In the genomic region with DNA sequence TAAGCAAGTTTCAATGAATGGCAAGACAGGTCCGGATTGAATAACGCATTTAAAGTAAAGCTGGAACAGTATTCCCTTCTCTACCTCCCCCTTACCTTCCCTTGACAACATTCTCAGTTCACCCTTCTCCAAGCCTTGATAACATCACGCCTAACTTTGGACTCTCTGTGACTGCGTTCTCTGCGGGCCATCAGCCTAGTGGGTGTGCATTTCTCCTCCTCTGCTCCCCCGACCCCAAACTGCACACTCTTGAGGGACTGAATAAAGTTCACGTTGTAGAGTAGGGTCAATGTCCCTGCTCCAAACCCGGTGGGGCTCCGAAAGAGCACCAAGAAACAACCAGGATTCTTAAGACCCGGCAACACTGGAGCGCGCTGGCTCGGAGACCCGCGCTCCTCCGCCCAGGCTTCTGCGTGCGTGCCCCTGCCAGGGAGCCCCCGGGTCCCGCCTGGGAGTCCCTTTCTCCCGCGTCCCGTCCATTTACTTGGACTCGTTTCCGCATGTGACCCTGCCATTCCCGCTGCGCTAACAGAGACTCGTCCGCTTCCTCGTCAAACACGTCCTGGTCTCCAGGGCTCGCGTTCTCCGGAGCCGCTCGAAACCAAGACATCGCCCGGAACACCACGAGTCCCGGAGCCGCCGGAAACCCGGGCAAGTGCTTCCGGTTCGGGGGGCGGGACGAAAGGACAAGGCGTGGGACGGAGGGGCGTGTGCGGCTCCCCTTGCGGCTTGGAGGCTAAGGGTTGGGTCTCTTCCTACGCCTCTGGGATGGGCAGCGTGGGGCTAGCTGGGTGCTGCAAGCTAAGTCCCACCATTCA, we compare ENCODE assay signal across 8 mouse cellular contexts. TPM values are rescaled to one million over a fixed set of nuclear protein-coding genes. Genes with fewer than 3 reads are reported as not detected.
DNase-seq lines count a peak whose midpoint lies in the region; ATAC-seq and TF ChIP-seq lines count a peak whose summit lies in the region.

A gene (minus strand): TSS at position 653 of the 818 bp plus-strand sequence.

- H3K4me3 ChIP-seq in embryonic facial prominence, embryonic 14.5 days (ENCODE audit: low read depth, low read length) = peak within 1 kb of the TSS; percentile 85
- peak within 1 kb of the TSS; percentile 89 for H3K4me3 ChIP-seq in heart, adult 2 months
- H3K4me3 ChIP-seq in limb, embryonic 13.5 days = peak within 1 kb of the TSS; percentile 83
- H3K4me3 ChIP-seq in midbrain, embryonic 16.5 days (ENCODE audit: low read depth, low read length) = peak within 1 kb of the TSS; percentile 87

- WGBS in embryonic facial prominence, embryonic 14.5 days = under 1% methylated on average over 41 of the region's 54 CpGs
- WGBS in heart, adult 2 months = under 1% methylated on average over 54 of the region's 54 CpGs
- WGBS in limb, embryonic 13.5 days = under 1% methylated on average over 54 of the region's 54 CpGs
- WGBS in midbrain, embryonic 16.5 days = under 1% methylated on average over 53 of the region's 54 CpGs

- H3K79me2 ChIP-seq in heart, adult 2 months (replicated peaks; ENCODE audit: control insufficient read depth, insufficient read depth, low read length) = no peaks in the 10 kb centered on the region; the same call in 1 of the 2 replicates

- peak; percentile 85 for DNase-seq in 3T3-L1 (ENCODE audit: low read depth, low spot score)
- DNase-seq in adrenal gland, postnatal 4 days (ENCODE audit: low spot score in 2 of 2) = peak; percentile 86 to 91
- peak; percentile 94 for DNase-seq in embryonic facial prominence, embryonic 14.5 days (ENCODE audit: low spot score)
- peak; percentile 91 to 96 for DNase-seq in heart, adult 2 months
- DNase-seq in kidney, adult 8-10 months = peak; percentile 83 to 87
- peak; percentile 76 to 93 for DNase-seq in spleen, postnatal 10 days (ENCODE audit: low spot score in 2 of 2)

- H3K36me3 ChIP-seq in embryonic facial prominence, embryonic 14.5 days (ENCODE audit: control insufficient read depth, insufficient read depth, low read length) = peaks cover 4% of the 10 kb centered on the region; the same call in 1 of the 2 replicates
- H3K36me3 ChIP-seq in heart, adult 2 months (ENCODE audit: control insufficient read depth, insufficient read depth, low read length) = peaks cover 4% of the 10 kb centered on the region; the same call in 1 of the 2 replicates
- H3K36me3 ChIP-seq in limb, embryonic 13.5 days = 0 out of 2 replicates have a peak, but pooled peaks cover 3% of the 10 kb centered on the region
- H3K36me3 ChIP-seq in midbrain, embryonic 16.5 days (ENCODE audit: control insufficient read depth, insufficient read depth, low read length) = no peaks in the 10 kb centered on the region

- 0 out of 2 replicates have a peak, but pooled peaks have one; percentile 54 for TF ChIP-seq EP300 in heart, adult 2 months (IDR thresholded peaks at IDR 0.05; ENCODE audit: insufficient read depth, low read depth, low read length)

- peak; percentile 60; the same call in 1 of the 2 replicates for TF ChIP-seq POLR2A in heart, adult 2 months (IDR thresholded peaks at IDR 0.05; ENCODE audit: insufficient read depth, low read depth, low read length)

- H3K4me2 ChIP-seq in embryonic facial prominence, embryonic 14.5 days (ENCODE audit: low read depth, low read length) = peak within 1 kb of the TSS; percentile 80
- H3K4me2 ChIP-seq in limb, embryonic 13.5 days (replicated peaks) = peak within 1 kb of the TSS; percentile 80
- H3K4me2 ChIP-seq in midbrain, embryonic 16.5 days (ENCODE audit: low read length) = peak within 1 kb of the TSS; percentile 86

- no peaks in the 10 kb centered on the region for H3K9me3 ChIP-seq in embryonic facial prominence, embryonic 14.5 days (ENCODE audit: control insufficient read depth, low read length)
- H3K9me3 ChIP-seq in limb, embryonic 13.5 days = no peaks in the 10 kb centered on the region
- H3K9me3 ChIP-seq in midbrain, embryonic 16.5 days (replicated peaks; ENCODE audit: control insufficient read depth, low read length, poor library complexity, severe bottlenecking) = no peaks in the 10 kb centered on the region

- no peaks in the 10 kb centered on the region for H3K27me3 ChIP-seq in embryonic facial prominence, embryonic 14.5 days (replicated peaks; ENCODE audit: control insufficient read depth, insufficient read depth, low read length)
- no peaks in the 10 kb centered on the region for H3K27me3 ChIP-seq in heart, adult 2 months (ENCODE audit: control insufficient read depth, insufficient read depth, low read length)
- H3K27me3 ChIP-seq in limb, embryonic 13.5 days = no peaks in the 10 kb centered on the region
- H3K27me3 ChIP-seq in midbrain, embryonic 16.5 days (ENCODE audit: control insufficient read depth, insufficient read depth, low read depth, low read length) = no peaks in the 10 kb centered on the region

- peak within 1 kb of the TSS; percentile 79 for H3K27ac ChIP-seq in embryonic facial prominence, embryonic 14.5 days (replicated peaks; ENCODE audit: low read depth, low read length)
- H3K27ac ChIP-seq in heart, adult 2 months = peak within 1 kb of the TSS; percentile 87
- peak within 1 kb of the TSS; percentile 87 for H3K27ac ChIP-seq in limb, embryonic 13.5 days
- H3K27ac ChIP-seq in midbrain, embryonic 16.5 days (ENCODE audit: low read length) = peak within 1 kb of the TSS; percentile 81

- H3K9ac ChIP-seq in embryonic facial prominence, embryonic 14.5 days (ENCODE audit: low read depth, low read length) = peak within 1 kb of the TSS; percentile 86
- peak within 1 kb of the TSS; percentile 86 for H3K9ac ChIP-seq in heart, adult 2 months (ENCODE audit: low read depth, low read length)
- H3K9ac ChIP-seq in limb, embryonic 13.5 days = peak within 1 kb of the TSS; percentile 91
- peak within 1 kb of the TSS; percentile 81 for H3K9ac ChIP-seq in midbrain, embryonic 16.5 days (ENCODE audit: low read depth, low read length)

- intact Hi-C loops in heart, adult 2 months (cut with DNase I) = loop anchor here (2.0 kb wide), 1 partner anchor 48 kb away; a partner anchor contains a TSS

- H3K4me1 ChIP-seq in embryonic facial prominence, embryonic 14.5 days (ENCODE audit: control insufficient read depth, insufficient read depth, low read length) = peaks cover 8% of the 10 kb centered on the region; the same call in 1 of the 2 replicates
- H3K4me1 ChIP-seq in heart, adult 2 months (ENCODE audit: control insufficient read depth, insufficient read depth, low read length) = no peaks in the 10 kb centered on the region
- H3K4me1 ChIP-seq in limb, embryonic 13.5 days = peaks cover 8% of the 10 kb centered on the region
- H3K4me1 ChIP-seq in midbrain, embryonic 16.5 days (ENCODE audit: control insufficient read depth, insufficient read depth, low read length) = peaks cover 7% of the 10 kb centered on the region

- ATAC-seq in embryonic facial prominence, embryonic 14.5 days (ENCODE audit: low read depth) = peak; percentile 99
- peak; percentile 98 for ATAC-seq in limb, embryonic 13.5 days (ENCODE audit: low FRiP score, low read depth)
- peak; percentile 100 for ATAC-seq in midbrain, embryonic 16.5 days

- peak; percentile 67 for TF ChIP-seq CTCF in heart, adult 2 months (IDR thresholded peaks at IDR 0.05)

RNA-seq across cellular contexts. Expression of the gene that starts here (rescaled TPM):
- total RNA-seq in adrenal gland, postnatal 4 days (2021) = 10 to 100 TPM; 28.2 to 29.4 TPM
- polyA plus RNA-seq in embryonic facial prominence, embryonic 14.5 days (2014; fragmentation: Nextera tagmentation; extraction: Ambion mirVana) = 60.7 and 62.6 TPM in 2 replicates
- 10 to 100 TPM; 36.2 to 37.6 TPM for total RNA-seq in heart, adult 2 months (2021)
- polyA plus RNA-seq in heart, adult 2 months (2012; rRNA removed) = 39.0 and 69.1 TPM in 2 replicates
- 80.7 and 81.4 TPM in 2 replicates for polyA plus RNA-seq in limb, embryonic 13.5 days (2015; fragmentation: Nextera tagmentation; extraction: Ambion mirVana)
- polyA plus RNA-seq in midbrain, embryonic 16.5 days (2015; fragmentation: Nextera tagmentation; extraction: Ambion mirVana) = 78.8 and 82.6 TPM in 2 replicates

Comparison
In these comparisons a context has a peak if more than half of its experiments do, and no peak if none do; other contexts are left out.
1. Peak in every context shown above with its lines: DNase-seq, ATAC-seq, H3K4me3 ChIP-seq and H3K27ac ChIP-seq.